Mouse (Mus musculus): ENCODE data around the gene Sema3a.

DNA sequence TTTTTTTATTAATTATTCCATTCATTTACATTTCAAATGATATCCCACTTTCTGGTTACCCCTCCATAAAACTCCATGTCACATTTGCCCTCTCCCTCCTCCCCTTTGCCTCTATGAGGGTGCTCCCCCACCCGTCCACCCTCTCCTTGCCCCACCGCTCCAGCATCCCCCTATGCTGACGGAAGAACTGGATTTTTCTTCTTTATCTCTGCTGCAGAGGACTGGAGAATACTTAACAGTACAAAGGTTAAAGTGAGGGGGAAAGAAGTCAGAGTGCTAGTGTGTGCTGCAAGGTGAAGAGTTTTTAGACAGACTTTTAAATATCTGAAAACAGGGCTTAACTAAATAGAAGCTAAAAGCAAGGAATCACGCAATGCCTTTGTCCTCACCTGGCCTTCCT lies 391.8 kb downstream of the Sema3a start:
- TF ChIP-seq CTCF (IDR thresholded peaks at IDR 0.05; ENCODE audit: insufficient read depth, low read length) = no peak
- no peak for TF ChIP-seq POLR2A (IDR thresholded peaks at IDR 0.05; ENCODE audit: borderline replicate concordance, extremely low read depth, low read depth, low read length)

All from lung, adult 2 months (tissue).